Mouse (Mus musculus) ES-E14 (cell line): Measurements from ENCODE around the gene Prokr2. TPM values are rescaled to one million over a fixed set of nuclear protein-coding genes. Genes with fewer than 3 reads are reported as not detected.

Source experiments
- DNase-seq: peaks from one replicate; pipeline ENCODE4 v3.0.0-alpha.2; 2013; ENCODE audit warnings: low read depth, low spot score
- H3K27ac ChIP-seq: 2 replicates; pipeline ENCODE4 v1.5.1; 2012; ENCODE audit warnings: low read depth, mild to moderate bottlenecking, low read length, moderate library complexity, mixed read lengths; ENCODE audit not compliant: poor library complexity, insufficient read depth, severe bottlenecking
- H3K36me3 ChIP-seq: 2 replicates; pipeline ENCODE4 v1.6.1; 2012; ENCODE audit warnings: mild to moderate bottlenecking, low read length, moderate library complexity, mixed read lengths; ENCODE audit not compliant: control insufficient read depth, poor library complexity, insufficient read depth, severe bottlenecking
- H3K4me1 ChIP-seq, 2 experiments: fragments of 150-350 bp in 1 of 2; sonication (generic) in 1 of 2; 2 replicates each; pipeline ENCODE4 v1.6.1; 2012; ENCODE audit warnings: low read length in 2 of 2, mild to moderate bottlenecking in 1 of 2, mixed read lengths in 1 of 2; ENCODE audit not compliant: control insufficient read depth in 2 of 2, insufficient read depth in 2 of 2, poor library complexity in 1 of 2
- H3K4me3 ChIP-seq, 2 experiments: fragments of 150-350 bp in 1 of 2; sonication (generic) in 1 of 2; 2 replicates each; pipeline ENCODE4 v1.5.1; 2012; ENCODE audit warnings: low read length in 2 of 2, low read depth in 1 of 2, mild to moderate bottlenecking in 1 of 2, mixed read lengths in 1 of 2; ENCODE audit not compliant: insufficient read depth in 1 of 2, poor library complexity in 1 of 2, severe bottlenecking in 1 of 2
- H3K9ac ChIP-seq: 2 replicates; pipeline ENCODE4 v1.6.1; 2012; ENCODE audit warnings: low read depth, mild to moderate bottlenecking, low read length, mixed read lengths; ENCODE audit not compliant: poor library complexity, insufficient read depth, severe bottlenecking
- H3K9me3 ChIP-seq: fragments of 150-350 bp; sonication (generic); 2 replicates; pipeline ENCODE4 v1.6.1; 2012; ENCODE audit warnings: low read depth, mild to moderate bottlenecking, low read length; ENCODE audit not compliant: control insufficient read depth, insufficient read depth
- CHD2 ChIP-seq: IDR thresholded peaks from 2 replicates; pipeline ENCODE4 v1.6.1; 2014; ENCODE audit warnings: mild to moderate bottlenecking, low read depth, low read length, inconsistent platforms
- HCFC1 ChIP-seq: IDR thresholded peaks from 2 replicates; pipeline ENCODE4 v1.6.1; 2012; ENCODE audit warnings: low read length, inconsistent platforms, borderline replicate concordance; ENCODE audit not compliant: insufficient read depth
- MAFK ChIP-seq: IDR thresholded peaks from 2 replicates; pipeline ENCODE4 v1.6.1; 2014; ENCODE audit warnings: mild to moderate bottlenecking, low read depth, low read length, inconsistent platforms; ENCODE audit not compliant: insufficient read depth
- ZC3H11A ChIP-seq: IDR thresholded peaks from 2 replicates; pipeline ENCODE4 v1.6.1; 2012; ENCODE audit warnings: low read depth, mild to moderate bottlenecking, inconsistent platforms, low read length, borderline replicate concordance
- ZNF384 ChIP-seq: IDR thresholded peaks from 2 replicates; pipeline ENCODE4 v1.6.1; 2012; ENCODE audit warnings: low read depth, low read length, inconsistent platforms
- in situ Hi-C, 2 experiments: fragments of 600-800 bp; cut with MboI; formaldehyde crosslinking; loops; one replicate each; pipeline ENCODE4 v1.15.1; 2025; ENCODE audit warnings: low sequenced_read_pairs in 2 of 2, inconsistent platforms in 1 of 2; ENCODE audit not compliant: unreplicated experiment in 2 of 2
- total RNA-seq: library from RNA; depleted of rRNA; stranded (reverse); fragments of 300-350 nt; gene quantifications from 2 replicates; pipeline ENCODE4 v1.2.3, GENCODE M21; 2012

Prokr2 gene
- total RNA-seq, 1 experiment, result 0.22 TPM

DNA sequence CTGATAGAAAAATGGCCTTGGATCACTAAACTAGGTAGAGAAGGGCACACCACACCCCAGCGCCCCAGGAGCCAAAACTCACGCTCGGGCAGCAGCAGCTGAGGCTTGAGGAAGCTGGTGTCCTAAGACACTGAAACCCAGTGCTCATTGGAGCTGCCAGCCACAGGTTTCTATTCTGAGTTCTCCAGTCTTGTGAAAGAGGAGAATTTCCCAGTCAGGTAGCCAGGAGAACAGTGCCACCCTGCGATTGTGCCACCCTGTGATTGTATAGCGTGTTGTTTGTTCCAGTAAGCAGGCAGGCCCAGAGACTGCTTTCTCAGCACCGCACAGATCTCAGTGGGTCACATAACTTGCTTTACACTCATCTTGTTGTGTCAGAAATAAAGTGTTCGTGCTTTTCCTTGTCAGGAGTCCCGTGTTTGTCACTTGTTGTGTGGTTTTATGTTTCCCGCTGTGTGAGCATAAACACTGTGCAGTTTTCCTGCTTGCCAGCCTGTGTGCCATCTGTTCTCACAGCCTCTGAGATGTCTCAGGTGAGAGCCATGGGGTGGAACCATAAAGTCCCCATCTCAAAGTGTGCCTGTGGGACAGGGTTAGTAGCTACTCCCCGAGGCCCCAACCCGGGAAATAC is 77.9 kb downstream of the Prokr2 start:
- DNase-seq, result no peak
- Histone ChIP-seq H3K36me3 (peaks cover 49% of the 10 kb centered on the region), H3K4me3 (no peak overlapping the region), H3K9me3 (no peaks in the 10 kb centered on the region), H3K27ac (no peak overlapping the region), H3K4me1 (peaks cover 0 to 2% of the 10 kb centered on the region in 2 experiments; a peak in 1 of 4 replicates), H3K9ac (no peak overlapping the region)
- in situ Hi-C loops, result loop anchor here in 1 of 2 experiments (25.0 kb wide), 1 partner anchor 605 kb away; no protein-coding TSS in a partner anchor
- TF ChIP-seq CHD2 (no peak), ZNF384 (no peak), MAFK (no peak), ZC3H11A (no peak), HCFC1 (no peak)

DNA sequence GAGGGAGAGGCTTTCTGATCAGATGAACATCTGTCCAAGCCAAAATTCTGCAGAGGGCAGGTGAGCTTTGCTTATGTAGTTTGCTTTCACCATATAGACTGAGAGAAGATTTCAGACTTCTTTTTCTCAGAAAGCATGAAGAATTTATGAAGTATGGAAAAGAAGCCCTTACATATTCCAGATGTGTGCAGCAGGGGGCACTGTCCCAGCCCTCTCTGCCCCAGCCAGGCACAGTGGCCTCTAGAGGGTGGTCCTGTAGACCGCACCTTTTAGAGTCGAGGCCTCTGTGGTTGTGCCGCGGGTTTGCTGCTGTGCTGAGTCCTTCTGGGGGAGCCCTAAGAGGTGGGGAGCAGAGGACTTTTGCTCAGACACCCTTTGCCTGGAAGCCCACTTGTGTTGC is 79.3 kb downstream of the Prokr2 start:
- H3K27ac ChIP-seq, result no peak overlapping the region
- no peak overlapping the region for H3K4me3 ChIP-seq
- H3K36me3 ChIP-seq, result peaks cover 62% of the 10 kb centered on the region
- H3K9me3 ChIP-seq, result no peaks in the 10 kb centered on the region
- DNase-seq, result no peak
- H3K9ac ChIP-seq, result no peak overlapping the region
- no peak for TF ChIP-seq ZNF384
- TF ChIP-seq ZC3H11A, result no peak
- no peak for TF ChIP-seq HCFC1
- no peak for TF ChIP-seq CHD2
- TF ChIP-seq MAFK, result no peak
- in situ Hi-C loops, result loop anchor here in 1 of 2 experiments (25.0 kb wide), 1 partner anchor 606 kb away; no protein-coding TSS in a partner anchor
- H3K4me1 ChIP-seq, result peaks cover 0 to 2% of the 10 kb centered on the region in 2 experiments; a peak in 1 of 4 replicates

DNA sequence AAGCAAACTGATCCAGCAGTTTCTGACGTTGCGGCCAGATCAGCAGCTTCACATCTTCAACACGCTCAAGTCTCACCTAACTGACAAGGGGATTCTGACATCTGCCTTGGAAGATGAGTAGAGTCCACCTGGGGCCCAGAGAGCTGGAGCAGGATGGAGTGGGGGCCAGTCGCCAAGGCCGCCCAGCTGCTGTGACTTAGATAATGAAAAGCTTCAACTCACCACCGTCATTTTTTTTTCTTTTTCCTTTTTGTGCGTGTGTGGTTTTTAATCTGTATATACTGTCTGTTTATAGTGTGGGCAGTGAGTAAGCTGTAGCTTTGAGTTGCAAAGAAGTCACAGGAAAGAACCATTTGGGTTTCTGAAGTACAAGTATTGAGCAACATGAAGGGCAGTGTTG is 80.1 kb downstream of the Prokr2 start:
- DNase-seq, result no peak
- Histone ChIP-seq H3K27ac (no peak overlapping the region), H3K4me1 (peaks cover 0 to 2% of the 10 kb centered on the region in 2 experiments; a peak in 1 of 4 replicates), H3K4me3 (no peak overlapping the region), H3K36me3 (peaks cover 64% of the 10 kb centered on the region), H3K9me3 (no peaks in the 10 kb centered on the region), H3K9ac (no peak overlapping the region)
- TF ChIP-seq MAFK (no peak), HCFC1 (no peak), CHD2 (no peak), ZNF384 (no peak), ZC3H11A (no peak)
- in situ Hi-C loops, result loop anchor here in 1 of 2 experiments (25.0 kb wide), 1 partner anchor 607 kb away; no protein-coding TSS in a partner anchor

DNA sequence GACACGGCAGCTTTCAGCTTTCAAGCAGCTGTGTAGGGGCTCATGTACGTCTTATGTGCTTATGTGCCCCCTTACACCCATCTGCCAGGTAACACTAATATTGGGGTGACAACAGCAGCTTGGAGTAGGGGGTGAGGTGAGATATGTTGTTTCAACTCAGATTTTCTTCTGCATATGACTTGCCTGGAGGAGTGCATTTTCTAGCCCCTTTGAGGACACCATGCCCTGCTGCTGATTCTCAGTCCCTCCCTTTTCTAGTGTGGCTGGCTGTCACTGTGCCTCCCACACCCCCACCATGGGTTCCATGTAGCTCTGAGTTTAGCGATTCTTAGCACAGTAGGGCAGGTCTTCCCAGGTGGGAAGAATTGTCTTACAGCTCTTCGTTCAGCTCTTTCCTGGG is 83.8 kb downstream of the Prokr2 start:
- no peak for DNase-seq
- H3K4me1 ChIP-seq, result peaks cover 0 to 1% of the 10 kb centered on the region in 2 experiments; a peak in 1 of 4 replicates
- H3K4me3 ChIP-seq, result no peak overlapping the region
- peaks cover 68% of the 10 kb centered on the region for H3K36me3 ChIP-seq
- in situ Hi-C loops, result loop anchor here in 1 of 2 experiments (25.0 kb wide), 1 partner anchor 611 kb away; no protein-coding TSS in a partner anchor
- H3K9ac ChIP-seq, result no peak overlapping the region
- no peak overlapping the region for H3K27ac ChIP-seq
- H3K9me3 ChIP-seq, result no peaks in the 10 kb centered on the region
- TF ChIP-seq MAFK (no peak), HCFC1 (no peak), ZNF384 (no peak), CHD2 (no peak), ZC3H11A (no peak)
